Mouse (Mus musculus) cerebellum, adult 2 months (tissue): ENCODE measurements around the gene Mrm1. TPM values are rescaled to one million over a fixed set of nuclear protein-coding genes. Genes with fewer than 3 reads are reported as not detected.
A peak's percentile ranks its signal among the peaks of the same experiment; 100 is the strongest.

ENCODE experiments used
- DNase-seq, 2 experiments: peaks; one replicate each; pipeline ENCODE4 v3.0.0; 2021
- H3K27ac ChIP-seq: fragments of 200-500 bp; 2 replicates; pipeline ENCODE4 v1.5.1; 2012; ENCODE audit warnings: low read length, control low read depth, inconsistent platforms; ENCODE audit not compliant: insufficient read depth
- H3K27me3 ChIP-seq: fragments of 200-500 bp; 2 replicates; pipeline ENCODE4 v1.6.1; 2012; ENCODE audit warnings: inconsistent platforms, mild to moderate bottlenecking, low read length, moderate library complexity; ENCODE audit not compliant: control insufficient read depth, insufficient read depth
- H3K4me1 ChIP-seq: fragments of 200-500 bp; 2 replicates; pipeline ENCODE4 v1.6.1; 2011; ENCODE audit warnings: low read length; ENCODE audit not compliant: control insufficient read depth, insufficient read depth
- H3K4me3 ChIP-seq: fragments of 200-500 bp; replicated peaks from 2 replicates; pipeline ENCODE3; 2011; ENCODE audit warnings: mild to moderate bottlenecking, low read depth, low read length, control low read depth; ENCODE audit not compliant: insufficient read depth
- CTCF ChIP-seq: fragments of 200-500 bp; IDR thresholded peaks from 2 replicates; pipeline ENCODE4 v1.5.1; 2011; ENCODE audit warnings: low read depth, mild to moderate bottlenecking, control low read depth, low read length, moderate library complexity, borderline replicate concordance; ENCODE audit not compliant: insufficient read depth
- POLR2A ChIP-seq: fragments of 200-500 bp; IDR thresholded peaks from 2 replicates; pipeline ENCODE4 v1.6.1; 2011; ENCODE audit warnings: low read length, control low read depth, borderline replicate concordance; ENCODE audit not compliant: insufficient read depth
- WGBS: fragments of 180-500 bp; shearing (Covaris S2); methylation state at CpG from one replicate; pipeline ENCODE4 v1.1.7; 2018; 5-methylcytosine and 5-hydroxymethylcytosine counted together
- polyA plus RNA-seq: library from polyadenylated mRNA; depleted of rRNA; stranded (reverse); fragments of >200 nt; gene quantifications from 2 replicates; pipeline ENCODE4 v1.2.3, GENCODE M21; 2012

Gene Mrm1
- polyA plus RNA-seq, 1 experiment: 44.6 TPM

DNA sequence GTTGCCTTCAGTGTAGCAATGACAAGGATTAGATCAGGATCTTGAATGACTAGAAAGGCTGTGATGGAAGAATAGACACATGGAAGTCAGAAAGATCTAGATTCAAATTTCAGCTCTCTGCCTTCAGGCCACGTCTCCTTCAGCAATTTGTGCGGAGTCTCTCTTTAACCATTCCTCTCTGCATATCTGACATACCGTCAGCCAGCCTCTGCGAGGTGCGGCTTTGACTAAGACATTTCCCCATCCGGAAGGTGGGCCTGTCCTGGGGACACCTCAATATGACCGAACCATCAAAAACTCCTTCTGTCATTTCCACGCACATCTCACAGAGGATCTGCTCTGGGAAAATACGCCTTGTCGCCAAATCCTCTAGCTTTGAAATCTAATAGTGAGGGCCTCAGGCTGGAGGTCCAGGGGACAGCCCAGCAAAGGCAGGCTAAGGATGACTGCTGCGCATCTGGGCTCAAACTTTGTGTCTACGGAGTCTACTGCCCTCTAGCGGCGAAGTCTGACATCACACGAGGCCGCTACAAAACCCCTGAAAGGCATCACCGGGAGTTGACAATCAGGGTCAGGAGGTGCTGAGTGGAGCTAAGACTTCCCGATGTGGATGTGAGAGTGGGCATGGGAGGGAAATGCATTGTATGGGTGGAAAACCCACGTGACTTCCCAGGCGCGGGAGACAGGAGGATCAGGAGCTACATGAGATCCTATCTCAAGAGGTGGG is 21.5 kb downstream of the Mrm1 start:
- H3K27ac ChIP-seq: no peak overlapping the region
- peak; percentile 52 to 79 for DNase-seq
- no peak overlapping the region for H3K4me3 ChIP-seq
- WGBS: 23% methylated on average over 21 of the region's 21 CpGs
- no peaks in the 10 kb centered on the region for H3K27me3 ChIP-seq
- no peaks in the 10 kb centered on the region for H3K4me1 ChIP-seq
- TF ChIP-seq POLR2A (no peak), CTCF (peak; percentile 94)

- 36% methylated on average over 10 of the region's 10 CpGs for WGBS
- H3K4me1 ChIP-seq: no peaks in the 10 kb centered on the region
Observed at GRCm38 (mm10) chr11:84797026-84797425, 22.3 kb downstream of the Mrm1 start.

DNA sequence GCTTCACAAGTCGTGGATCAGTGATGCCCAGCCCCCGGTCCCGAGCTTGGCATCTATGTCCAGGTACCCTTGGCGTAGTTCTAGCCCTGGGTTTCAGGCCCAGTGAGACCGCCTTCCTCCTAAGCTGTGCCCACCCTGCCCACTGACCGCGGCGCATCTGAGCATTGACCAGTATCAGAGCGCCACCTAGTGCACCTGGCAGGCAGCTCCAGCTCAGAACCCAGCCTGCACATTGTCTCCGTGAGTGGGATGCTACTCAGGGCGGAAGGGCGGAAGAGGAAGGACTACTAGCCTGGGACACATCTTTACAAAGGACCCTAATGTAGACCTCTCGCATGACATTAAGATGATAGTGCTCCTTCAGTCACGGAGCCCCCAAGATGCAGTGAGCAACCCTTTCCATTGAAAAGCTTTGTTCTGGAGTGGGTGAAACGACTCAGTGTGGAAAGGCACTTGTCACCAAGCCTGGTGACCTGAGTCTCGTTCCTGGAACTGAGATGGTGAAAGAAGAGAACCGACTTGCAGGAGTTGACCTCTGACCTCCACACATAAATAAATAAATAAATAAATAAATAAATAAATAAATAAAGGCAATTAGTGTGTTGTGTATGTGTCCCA is 24.7 kb downstream of the Mrm1 start:
- no peak overlapping the region for H3K27ac ChIP-seq
- H3K4me3 ChIP-seq: peak overlapping the region; percentile 29
- TF ChIP-seq CTCF (peak; percentile 99), POLR2A (no peak)
- H3K27me3 ChIP-seq: no peaks in the 10 kb centered on the region
- peak; percentile 75 to 85 for DNase-seq
- WGBS: 5% methylated on average over 17 of the region's 17 CpGs
- no peaks in the 10 kb centered on the region for H3K4me1 ChIP-seq

More at GRCm38 (mm10) chr11:84797026-84797425, 22.3 kb downstream of the Mrm1 start:
- Histone ChIP-seq H3K27me3 (no peaks in the 10 kb centered on the region), H3K27ac (no peak overlapping the region), H3K4me3 (no peak overlapping the region)
- TF ChIP-seq CTCF: no peak
- no peak for TF ChIP-seq POLR2A
- DNase-seq: no peak

DNA sequence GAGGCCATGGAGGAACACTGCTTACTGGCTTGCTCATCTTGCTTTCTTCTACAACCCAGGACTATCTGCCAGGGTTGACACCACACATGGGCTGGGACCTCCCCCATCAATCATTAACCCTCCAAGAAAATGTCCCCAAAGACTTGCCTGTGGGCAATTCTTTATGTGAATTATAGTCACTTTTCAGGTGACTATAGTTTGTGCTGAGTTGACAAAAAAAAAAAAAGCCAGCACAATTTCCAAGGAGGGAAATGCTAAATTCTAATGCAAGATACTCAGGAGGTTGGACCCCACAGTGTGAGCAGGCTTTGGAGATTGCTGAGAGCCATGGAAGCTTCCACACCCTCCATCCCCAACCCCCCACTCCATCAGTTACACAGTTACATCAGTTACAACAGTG is 25.8 kb downstream of the Mrm1 start:
- Histone ChIP-seq H3K27ac (no peak overlapping the region), H3K4me1 (no peaks in the 10 kb centered on the region), H3K4me3 (no peak overlapping the region), H3K27me3 (no peaks in the 10 kb centered on the region)
- DNase-seq: no peak
- TF ChIP-seq CTCF (no peak), POLR2A (no peak)

GRCm38 (mm10) chr11:84790383-84790782 is 28.9 kb downstream of the Mrm1 start:
- Histone ChIP-seq H3K4me3 (no peak overlapping the region), H3K27me3 (no peaks in the 10 kb centered on the region), H3K27ac (no peak overlapping the region), H3K4me1 (no peaks in the 10 kb centered on the region)
- no peak for DNase-seq
- 39% methylated on average over 6 of the region's 6 CpGs for WGBS
- TF ChIP-seq CTCF (no peak), POLR2A (no peak)

DNA sequence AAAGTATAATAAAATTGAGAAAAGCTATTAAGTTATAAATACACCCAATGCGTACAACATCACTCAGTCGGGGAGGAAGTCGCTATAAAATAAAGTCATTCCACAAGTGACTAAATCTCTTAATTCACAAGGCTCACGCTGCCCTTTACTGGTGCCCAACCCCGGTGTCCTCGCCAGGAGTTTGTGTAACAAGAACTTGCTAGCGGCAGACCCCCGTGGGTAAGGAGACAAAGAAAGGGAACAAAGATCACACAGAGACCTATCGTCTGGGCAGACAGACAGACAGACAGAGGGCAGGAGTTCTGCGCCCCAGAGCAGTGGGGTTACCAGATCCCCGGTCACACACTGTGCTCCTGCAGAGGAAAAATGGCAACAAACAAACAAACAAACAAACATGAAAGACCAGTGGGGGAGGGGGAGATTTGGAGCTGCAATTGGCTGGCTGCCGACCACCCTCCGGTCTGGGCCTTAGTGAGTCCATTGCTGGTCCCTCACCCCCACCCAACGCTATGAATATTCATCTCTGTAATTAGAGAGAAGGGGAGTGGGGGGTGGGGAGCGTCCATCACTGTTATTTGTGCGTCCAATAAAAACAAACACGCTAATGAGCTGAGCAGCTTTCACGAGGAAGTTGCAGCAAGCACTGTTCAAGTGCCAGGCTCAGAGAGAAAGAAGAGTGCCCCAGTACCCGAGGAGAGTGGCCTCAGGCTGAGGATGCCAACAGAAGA is 39.0 kb downstream of the Mrm1 start:
- H3K4me1 ChIP-seq: 0 out of 2 replicates have a peak, but pooled peaks cover 3% of the 10 kb centered on the region
- TF ChIP-seq POLR2A (no peak), CTCF (no peak)
- DNase-seq: no peak
- no peaks in the 10 kb centered on the region for H3K27me3 ChIP-seq
- H3K27ac ChIP-seq: no peak overlapping the region
- no peak overlapping the region for H3K4me3 ChIP-seq
- WGBS: 8% methylated on average over 19 of the region's 19 CpGs

GRCm38 (mm10) chr11:84775560-84775959 is 43.8 kb downstream of the Mrm1 start:
- no peak for TF ChIP-seq CTCF
- TF ChIP-seq POLR2A: no peak
- WGBS: 25% methylated on average over 4 of the region's 4 CpGs
- Histone ChIP-seq H3K27ac (no peak overlapping the region), H3K4me1 (no peaks in the 10 kb centered on the region), H3K4me3 (no peak overlapping the region), H3K27me3 (no peaks in the 10 kb centered on the region)
- DNase-seq: no peak
